Mouse (Mus musculus): ENCODE measurements around the gene Zfp513. TPM values are rescaled to one million over a fixed set of nuclear protein-coding genes. Genes with fewer than 3 reads are reported as not detected.

Gene Zfp513
- polyA plus RNA-seq, 1 experiment from 2014 or later, result 7.4 TPM

- no peak overlapping the region for H3K27ac ChIP-seq (ENCODE audit: low read depth, low read length)
- WGBS, result 95% methylated on average over 12 of the region's 12 CpGs
- no peaks in the 10 kb centered on the region for H3K27me3 ChIP-seq (ENCODE audit: control insufficient read depth, insufficient read depth, low read length)
- no peak for ATAC-seq (ENCODE audit: low read depth)
- H3K36me3 ChIP-seq (ENCODE audit: control insufficient read depth, insufficient read depth, low read length), result peaks cover 57% of the 10 kb centered on the region
- H3K9ac ChIP-seq (replicated peaks; ENCODE audit: low read depth, low read length), result no peak overlapping the region
- H3K4me1 ChIP-seq (ENCODE audit: control insufficient read depth, insufficient read depth, low read length), result peaks cover 23% of the 10 kb centered on the region
- no peak overlapping the region for H3K4me2 ChIP-seq (ENCODE audit: low read depth, low read length)
- no peak overlapping the region for H3K4me3 ChIP-seq (ENCODE audit: low read depth, low read length)
- peaks cover 5% of the 10 kb centered on the region for H3K9me3 ChIP-seq (ENCODE audit: control insufficient read depth, low read length)
These were observed 5.0 kb downstream of the Zfp513 start for GRCm38 (mm10) chr5:31197072-31197471.

- H3K4me1 ChIP-seq (ENCODE audit: control insufficient read depth, insufficient read depth, low read length), result peaks cover 29% of the 10 kb centered on the region
- no peak overlapping the region for H3K4me2 ChIP-seq (ENCODE audit: low read depth, low read length)
- 92% methylated on average over 10 of the region's 10 CpGs for WGBS
These were observed 5.9 kb downstream of the Zfp513 start for GRCm38 (mm10) chr5:31196207-31196606.

GRCm38 (mm10) chr5:31195671-31196070, 6.4 kb downstream of the Zfp513 start:
- peaks cover 58% of the 10 kb centered on the region for H3K36me3 ChIP-seq (ENCODE audit: control insufficient read depth, insufficient read depth, low read length)
- no peak overlapping the region for H3K4me2 ChIP-seq (ENCODE audit: low read depth, low read length)
- 94% methylated on average over 4 of the region's 4 CpGs for WGBS
- H3K9ac ChIP-seq (replicated peaks; ENCODE audit: low read depth, low read length), result no peak overlapping the region
- H3K9me3 ChIP-seq (ENCODE audit: control insufficient read depth, low read length), result peaks cover 5% of the 10 kb centered on the region
- no peaks in the 10 kb centered on the region for H3K27me3 ChIP-seq (ENCODE audit: control insufficient read depth, insufficient read depth, low read length)
- no peak for ATAC-seq (ENCODE audit: low read depth)
- no peak overlapping the region for H3K4me3 ChIP-seq (ENCODE audit: low read depth, low read length)
- H3K4me1 ChIP-seq (ENCODE audit: control insufficient read depth, insufficient read depth, low read length), result peaks cover 25% of the 10 kb centered on the region
- H3K27ac ChIP-seq (ENCODE audit: low read depth, low read length), result no peak overlapping the region

More at GRCm38 (mm10) chr5:31196207-31196606, 5.9 kb downstream of the Zfp513 start:
- no peaks in the 10 kb centered on the region for H3K27me3 ChIP-seq (ENCODE audit: control insufficient read depth, insufficient read depth, low read length)
- H3K36me3 ChIP-seq (ENCODE audit: control insufficient read depth, insufficient read depth, low read length), result peaks cover 57% of the 10 kb centered on the region
- no peak for ATAC-seq (ENCODE audit: low read depth)
- peaks cover 5% of the 10 kb centered on the region for H3K9me3 ChIP-seq (ENCODE audit: control insufficient read depth, low read length)
- H3K9ac ChIP-seq (replicated peaks; ENCODE audit: low read depth, low read length), result no peak overlapping the region
- no peak overlapping the region for H3K4me3 ChIP-seq (ENCODE audit: low read depth, low read length)
- no peak overlapping the region for H3K27ac ChIP-seq (ENCODE audit: low read depth, low read length)

- Histone ChIP-seq H3K36me3 (ENCODE audit: control insufficient read depth, insufficient read depth, low read length) (peaks cover 59% of the 10 kb centered on the region), H3K4me1 (ENCODE audit: control insufficient read depth, insufficient read depth, low read length) (peaks cover 17% of the 10 kb centered on the region), H3K4me3 (ENCODE audit: low read depth, low read length) (peak overlapping the region; percentile 72; the same call in 1 of the 2 replicates), H3K4me2 (ENCODE audit: low read depth, low read length) (peak overlapping the region; percentile 95; the same call in 1 of the 2 replicates), H3K27ac (ENCODE audit: low read depth, low read length) (no peak overlapping the region), H3K9ac (replicated peaks; ENCODE audit: low read depth, low read length) (no peak overlapping the region), H3K27me3 (ENCODE audit: control insufficient read depth, insufficient read depth, low read length) (no peaks in the 10 kb centered on the region), H3K9me3 (ENCODE audit: control insufficient read depth, low read length) (no peaks in the 10 kb centered on the region)
- 94% methylated on average over 16 of the region's 16 CpGs for WGBS
- no peak for ATAC-seq (ENCODE audit: low read depth)
These were observed 7.3 kb downstream of the Zfp513 start for GRCm38 (mm10) chr5:31194486-31195485.

- H3K9ac ChIP-seq (replicated peaks; ENCODE audit: low read depth, low read length), result peak overlapping the region; percentile 74
- H3K4me2 ChIP-seq (ENCODE audit: low read depth, low read length), result peak overlapping the region; percentile 95
- no peak for ATAC-seq (ENCODE audit: low read depth)
- H3K36me3 ChIP-seq (ENCODE audit: control insufficient read depth, insufficient read depth, low read length), result peaks cover 56% of the 10 kb centered on the region
- no peaks in the 10 kb centered on the region for H3K27me3 ChIP-seq (ENCODE audit: control insufficient read depth, insufficient read depth, low read length)
- H3K4me3 ChIP-seq (ENCODE audit: low read depth, low read length), result peak overlapping the region; percentile 72
- 12% methylated on average over 25 of the region's 25 CpGs for WGBS
- H3K27ac ChIP-seq (ENCODE audit: low read depth, low read length), result peak overlapping the region; percentile 80
- peaks cover 17% of the 10 kb centered on the region for H3K4me1 ChIP-seq (ENCODE audit: control insufficient read depth, insufficient read depth, low read length)
- no peaks in the 10 kb centered on the region for H3K9me3 ChIP-seq (ENCODE audit: control insufficient read depth, low read length)
These were observed 8.3 kb downstream of the Zfp513 start for GRCm38 (mm10) chr5:31193631-31194281.

- Histone ChIP-seq H3K9me3 (ENCODE audit: control insufficient read depth, low read length) (no peaks in the 10 kb centered on the region), H3K27ac (ENCODE audit: low read depth, low read length) (peak within 1 kb of the TSS; percentile 80), H3K27me3 (ENCODE audit: control insufficient read depth, insufficient read depth, low read length) (no peaks in the 10 kb centered on the region), H3K4me3 (ENCODE audit: low read depth, low read length) (peak within 1 kb of the TSS; percentile 72), H3K4me1 (ENCODE audit: control insufficient read depth, insufficient read depth, low read length) (peaks cover 17% of the 10 kb centered on the region), H3K36me3 (ENCODE audit: control insufficient read depth, insufficient read depth, low read length) (peaks cover 53% of the 10 kb centered on the region), H3K9ac (replicated peaks; ENCODE audit: low read depth, low read length) (peak within 1 kb of the TSS; percentile 74), H3K4me2 (ENCODE audit: low read depth, low read length) (peak within 1 kb of the TSS; percentile 95)
- ATAC-seq (ENCODE audit: low read depth), result peak; percentile 97
- WGBS, result under 1% methylated on average over 48 of the region's 48 CpGs
These were observed 9.0 kb downstream of the Zfp513 start, which contains the start of the genes Snx17 and Eif2b4 for GRCm38 (mm10) chr5:31192939-31193630. Gene Snx17 (plus strand): TSS chr5:31193227. Gene Eif2b4 (minus strand): TSS chr5:31193430.

- peak; percentile 53 for ATAC-seq (ENCODE audit: low read depth)
- Histone ChIP-seq H3K4me3 (ENCODE audit: low read depth, low read length) (peak overlapping the region; percentile 72), H3K4me1 (ENCODE audit: control insufficient read depth, insufficient read depth, low read length) (peaks cover 17% of the 10 kb centered on the region), H3K27me3 (ENCODE audit: control insufficient read depth, insufficient read depth, low read length) (no peaks in the 10 kb centered on the region), H3K9me3 (ENCODE audit: control insufficient read depth, low read length) (no peaks in the 10 kb centered on the region), H3K9ac (replicated peaks; ENCODE audit: low read depth, low read length) (peak overlapping the region; percentile 67), H3K27ac (ENCODE audit: low read depth, low read length) (peak overlapping the region; percentile 72; the same call in 1 of the 2 replicates), H3K36me3 (ENCODE audit: control insufficient read depth, insufficient read depth, low read length) (peaks cover 53% of the 10 kb centered on the region), H3K4me2 (ENCODE audit: low read depth, low read length) (peak overlapping the region; percentile 78)
- WGBS, result 17% methylated on average over 41 of the region's 42 CpGs
These were observed 9.8 kb downstream of the Zfp513 start for GRCm38 (mm10) chr5:31192045-31192938.

GRCm38 (mm10) chr5:31190201-31190600, 11.9 kb downstream of the Zfp513 start:
- Histone ChIP-seq H3K4me3 (ENCODE audit: low read depth, low read length) (no peak overlapping the region), H3K27ac (ENCODE audit: low read depth, low read length) (no peak overlapping the region), H3K9me3 (ENCODE audit: control insufficient read depth, low read length) (no peaks in the 10 kb centered on the region), H3K4me2 (ENCODE audit: low read depth, low read length) (no peak overlapping the region), H3K36me3 (ENCODE audit: control insufficient read depth, insufficient read depth, low read length) (peaks cover 37% of the 10 kb centered on the region), H3K9ac (replicated peaks; ENCODE audit: low read depth, low read length) (no peak overlapping the region), H3K27me3 (ENCODE audit: control insufficient read depth, insufficient read depth, low read length) (no peaks in the 10 kb centered on the region), H3K4me1 (ENCODE audit: control insufficient read depth, insufficient read depth, low read length) (peaks cover 17% of the 10 kb centered on the region)
- no peak for ATAC-seq (ENCODE audit: low read depth)
- 91% methylated on average over 9 of the region's 9 CpGs for WGBS
